Mouse (Mus musculus) midbrain, embryonic 16.5 days (tissue): ENCODE results near the gene Zfp697. TPM values are rescaled to one million over a fixed set of nuclear protein-coding genes. Genes with fewer than 3 reads are reported as not detected.

ENCODE experiments used
- ATAC-seq: fragments of 200-750 bp; cut with Nextera tagmentation; 2 replicates; pipeline ENCODE4 v1.8.0; 2017; ENCODE audit warnings: moderate TSS enrichment
- H3K27ac ChIP-seq: fragments of 300-500 bp; sonication (generic); 2 replicates; pipeline ENCODE4 v1.5.1; 2014; ENCODE audit warnings: mild to moderate bottlenecking, low read length, mixed read lengths
- H3K27me3 ChIP-seq: fragments of 300-500 bp; sonication (generic); 2 replicates; pipeline ENCODE4 v1.6.1; 2014; ENCODE audit warnings: low read depth, low read length, mixed read lengths; ENCODE audit not compliant: control insufficient read depth, insufficient read depth
- H3K36me3 ChIP-seq: fragments of 300-500 bp; sonication (generic); 2 replicates; pipeline ENCODE4 v1.6.1; 2014; ENCODE audit warnings: mild to moderate bottlenecking, low read length, moderate library complexity, mixed read lengths; ENCODE audit not compliant: control insufficient read depth, insufficient read depth
- H3K4me1 ChIP-seq: fragments of 300-500 bp; sonication (generic); 2 replicates; pipeline ENCODE4 v1.6.1; 2014; ENCODE audit warnings: mild to moderate bottlenecking, low read length, mixed read lengths; ENCODE audit not compliant: control insufficient read depth, insufficient read depth
- H3K4me2 ChIP-seq: fragments of 300-500 bp; sonication (generic); 2 replicates; pipeline ENCODE4 v1.6.1; 2014; ENCODE audit warnings: mild to moderate bottlenecking, low read length, mixed read lengths
- H3K4me3 ChIP-seq: fragments of 300-500 bp; sonication (generic); 2 replicates; pipeline ENCODE4 v1.5.1; 2014; ENCODE audit warnings: low read depth, mild to moderate bottlenecking, low read length, moderate library complexity, mixed read lengths
- H3K9ac ChIP-seq: fragments of 300-500 bp; sonication (generic); 2 replicates; pipeline ENCODE4 v1.6.1; 2014; ENCODE audit warnings: low read depth, low read length, mixed read lengths
- H3K9me3 ChIP-seq: fragments of 300-500 bp; sonication (generic); replicated peaks from 2 replicates; pipeline ENCODE4 v1.6.1; 2014; ENCODE audit warnings: mild to moderate bottlenecking, low read length, mixed read lengths; ENCODE audit not compliant: control insufficient read depth, poor library complexity, severe bottlenecking
- WGBS: fragments of 180-500 bp; shearing (Covaris S2); extraction: QIAGEN DNeasy Blood & Tissue Kit; methylation state at CpG from one replicate; pipeline ENCODE4 v1.1.7; 2014; 5-methylcytosine and 5-hydroxymethylcytosine counted together
- polyA plus RNA-seq: library from polyadenylated mRNA; unstranded; fragments of >200 nt; fragmentation: Nextera tagmentation; extraction: Ambion mirVana; gene quantifications from 2 replicates; pipeline ENCODE4 v1.2.1, GENCODE M21; 2015

Zfp697 gene
- polyA plus RNA-seq, 1 experiment from 2014 or later = 17.7 TPM

GRCm38 (mm10) chr3:98366086-98366485 is 16.2 kb upstream of the Zfp697 start:
- no peak overlapping the region for H3K4me2 ChIP-seq
- 89% methylated on average over 3 of the region's 3 CpGs for WGBS
- H3K9ac ChIP-seq = no peak overlapping the region
- H3K27me3 ChIP-seq = no peaks in the 10 kb centered on the region
- H3K36me3 ChIP-seq = no peaks in the 10 kb centered on the region
- no peak overlapping the region for H3K27ac ChIP-seq
- H3K9me3 ChIP-seq = no peaks in the 10 kb centered on the region; the same call in 1 of the 2 replicates
- ATAC-seq = no peak
- H3K4me3 ChIP-seq = no peak overlapping the region
- no peaks in the 10 kb centered on the region for H3K4me1 ChIP-seq

GRCm38 (mm10) chr3:98366823-98367222 is 15.4 kb upstream of the Zfp697 start:
- WGBS = 84% methylated on average over 4 of the region's 4 CpGs
- no peak for ATAC-seq
- no peaks in the 10 kb centered on the region for H3K27me3 ChIP-seq
- no peak overlapping the region for H3K9ac ChIP-seq
- no peak overlapping the region for H3K4me2 ChIP-seq
- H3K4me3 ChIP-seq = no peak overlapping the region
- H3K27ac ChIP-seq = no peak overlapping the region
- H3K36me3 ChIP-seq = no peaks in the 10 kb centered on the region
- H3K4me1 ChIP-seq = no peaks in the 10 kb centered on the region
- peaks cover 4% of the 10 kb centered on the region for H3K9me3 ChIP-seq

GRCm38 (mm10) chr3:98368283-98368682 is 14.0 kb upstream of the Zfp697 start:
- H3K4me3 ChIP-seq = no peak overlapping the region
- H3K9ac ChIP-seq = no peak overlapping the region
- H3K36me3 ChIP-seq = no peaks in the 10 kb centered on the region
- ATAC-seq = no peak
- H3K27ac ChIP-seq = no peak overlapping the region
- no peaks in the 10 kb centered on the region for H3K27me3 ChIP-seq
- H3K9me3 ChIP-seq = peaks cover 5% of the 10 kb centered on the region
- no peak overlapping the region for H3K4me2 ChIP-seq
- no peaks in the 10 kb centered on the region for H3K4me1 ChIP-seq
- WGBS = 71% methylated on average over 4 of the region's 4 CpGs

GRCm38 (mm10) chr3:98368776-98369175 is 13.5 kb upstream of the Zfp697 start:
- Histone ChIP-seq H3K4me1 (no peaks in the 10 kb centered on the region), H3K27me3 (no peaks in the 10 kb centered on the region), H3K9me3 (peaks cover 5% of the 10 kb centered on the region), H3K4me2 (no peak overlapping the region), H3K4me3 (no peak overlapping the region), H3K9ac (no peak overlapping the region), H3K36me3 (no peaks in the 10 kb centered on the region), H3K27ac (no peak overlapping the region)
- no peak for ATAC-seq
- whole genome bisulfite sequencing = 88% methylated on average over 2 of the region's 2 CpGs

GRCm38 (mm10) chr3:98374062-98374719 is 8.1 kb upstream of the Zfp697 start:
- Histone ChIP-seq H3K4me2 (no peak overlapping the region), H3K9ac (no peak overlapping the region)
- WGBS = 81% methylated on average over 3 of the region's 3 CpGs

GRCm38 (mm10) chr3:98374980-98375379 is 7.3 kb upstream of the Zfp697 start:
- 86% methylated on average over 5 of the region's 5 CpGs for whole genome bisulfite sequencing
- Histone ChIP-seq H3K4me3 (no peak overlapping the region), H3K27me3 (no peaks in the 10 kb centered on the region), H3K4me2 (no peak overlapping the region), H3K9ac (no peak overlapping the region), H3K9me3 (peaks cover 5% of the 10 kb centered on the region), H3K36me3 (no peaks in the 10 kb centered on the region), H3K4me1 (no peaks in the 10 kb centered on the region), H3K27ac (no peak overlapping the region)
- no peak for ATAC-seq

More at GRCm38 (mm10) chr3:98374062-98374719, 8.1 kb upstream of the Zfp697 start:
- Histone ChIP-seq H3K9me3 (peaks cover 5% of the 10 kb centered on the region), H3K27ac (no peak overlapping the region), H3K36me3 (no peaks in the 10 kb centered on the region), H3K4me1 (no peaks in the 10 kb centered on the region), H3K27me3 (no peaks in the 10 kb centered on the region), H3K4me3 (no peak overlapping the region)
- no peak for ATAC-seq

- 88% methylated on average over 4 of the region's 4 CpGs for WGBS
- H3K4me1 ChIP-seq = 0 out of 2 replicates have a peak, but pooled peaks cover 2% of the 10 kb centered on the region
- H3K27me3 ChIP-seq = no peaks in the 10 kb centered on the region
Observed at GRCm38 (mm10) chr3:98378267-98378666, 4.0 kb upstream of the Zfp697 start.

GRCm38 (mm10) chr3:98379236-98379635 is 3.0 kb upstream of the Zfp697 start:
- Histone ChIP-seq H3K27ac (no peak overlapping the region), H3K9ac (no peak overlapping the region), H3K27me3 (no peaks in the 10 kb centered on the region), H3K4me1 (peaks cover 10% of the 10 kb centered on the region), H3K9me3 (no peaks in the 10 kb centered on the region), H3K36me3 (no peaks in the 10 kb centered on the region), H3K4me3 (no peak overlapping the region), H3K4me2 (no peak overlapping the region)
- 23% methylated on average over 7 of the region's 7 CpGs for WGBS
- no peak for ATAC-seq

More at GRCm38 (mm10) chr3:98378267-98378666, 4.0 kb upstream of the Zfp697 start:
- H3K27ac ChIP-seq = no peak overlapping the region
- H3K4me3 ChIP-seq = no peak overlapping the region
- H3K9ac ChIP-seq = no peak overlapping the region
- H3K9me3 ChIP-seq = no peaks in the 10 kb centered on the region
- no peak for ATAC-seq
- H3K4me2 ChIP-seq = no peak overlapping the region
- H3K36me3 ChIP-seq = no peaks in the 10 kb centered on the region

GRCm38 (mm10) chr3:98381677-98382245 is 500 bp upstream of the Zfp697 start:
- H3K27me3 ChIP-seq = no peaks in the 10 kb centered on the region
- H3K4me3 ChIP-seq = peak overlapping the region; percentile 74
- H3K9ac ChIP-seq = peak overlapping the region; percentile 98
- H3K4me2 ChIP-seq = peak overlapping the region; percentile 62
- no peaks in the 10 kb centered on the region for H3K36me3 ChIP-seq
- no peaks in the 10 kb centered on the region for H3K9me3 ChIP-seq
- 6% methylated on average over 17 of the region's 17 CpGs for WGBS
- ATAC-seq = peak; percentile 59
- H3K4me1 ChIP-seq = peaks cover 21% of the 10 kb centered on the region
- H3K27ac ChIP-seq = peak overlapping the region; percentile 92
